In the genomic region with DNA sequence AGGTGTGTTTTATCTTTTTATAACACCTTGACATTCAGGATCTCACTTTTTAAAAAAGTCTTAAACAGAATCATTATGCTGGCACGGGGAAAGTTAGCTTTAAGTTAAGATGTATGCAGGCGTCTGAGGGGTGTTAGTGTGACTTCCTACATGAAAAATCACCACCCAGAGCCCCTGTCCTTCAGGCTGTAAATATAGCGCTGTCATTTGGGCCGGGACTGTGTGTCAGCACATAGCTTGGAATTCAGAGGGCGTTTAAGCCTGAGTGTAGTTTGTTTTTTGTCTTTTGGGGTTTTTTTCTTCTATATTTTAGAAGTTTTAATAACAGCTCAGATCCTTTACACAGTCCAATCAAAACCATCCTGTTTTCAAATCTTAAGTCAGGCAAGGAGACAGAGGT, we compare ENCODE assay signal across 18 mouse cellular contexts.
DNase-seq lines count a peak whose midpoint lies in the region; ATAC-seq and TF ChIP-seq lines count a peak whose summit lies in the region.
"Had no signal": no experiment of that assay in that cellular context is flagged by ENCODE, and none has a peak within 500 bp of the region (broad histone marks: within the 10 kb centered on the region; RNA-seq: fewer than 3 reads in every experiment).

No protein-coding gene starts in this region.

- no peak overlapping the region for H3K4me3 ChIP-seq in heart, embryonic 16.5 days (ENCODE audit: low read length)
- H3K4me3 ChIP-seq in liver, postnatal 0 days (ENCODE audit: low read depth, low read length): no peak overlapping the region
- H3K4me3 ChIP-seq in liver, embryonic 12.5 days: no peak overlapping the region
- no peak overlapping the region for H3K4me3 ChIP-seq in embryonic fibroblast, embryonic 13.5 days (ENCODE audit: insufficient read depth, low read length)
- H3K4me3 ChIP-seq: layer of hippocampus, adult 2 months; limb, embryonic 15.5 days had no signal

- H3K4me2 ChIP-seq in heart, embryonic 16.5 days (ENCODE audit: low read depth, low read length): peak overlapping the region; percentile 38
- H3K4me2 ChIP-seq in liver, postnatal 0 days (ENCODE audit: low read depth, low read length): no peak overlapping the region
- H3K4me2 ChIP-seq in liver, embryonic 12.5 days: no peak overlapping the region
- H3K4me2 ChIP-seq: limb, embryonic 15.5 days; midbrain, embryonic 11.5 days had no signal

- H3K27me3 ChIP-seq in heart, embryonic 16.5 days (ENCODE audit: control insufficient read depth, insufficient read depth, low read length): no peaks in the 10 kb centered on the region
- no peaks in the 10 kb centered on the region for H3K27me3 ChIP-seq in liver, postnatal 0 days (ENCODE audit: insufficient read depth, low read length)
- H3K27me3 ChIP-seq in liver, embryonic 12.5 days (replicated peaks): no peaks in the 10 kb centered on the region
- H3K27me3 ChIP-seq: CH12.LX; limb, embryonic 15.5 days had no signal

- no peaks in the 10 kb centered on the region for H3K9me3 ChIP-seq in heart, embryonic 16.5 days (replicated peaks; ENCODE audit: control insufficient read depth, low read length)
- no peaks in the 10 kb centered on the region for H3K9me3 ChIP-seq in liver, postnatal 0 days (ENCODE audit: low read length)
- no peaks in the 10 kb centered on the region for H3K9me3 ChIP-seq in liver, embryonic 12.5 days (replicated peaks)
- H3K9me3 ChIP-seq: limb, embryonic 15.5 days had no signal

- TF ChIP-seq CTCF in liver, postnatal 0 days (IDR thresholded peaks at IDR 0.05; ENCODE audit: low read depth): no peak
- TF ChIP-seq CTCF in embryonic fibroblast, embryonic 13.5 days (IDR thresholded peaks at IDR 0.05; ENCODE audit: borderline replicate concordance, insufficient read depth, low read length): no peak

- H3K36me3 ChIP-seq in heart, embryonic 16.5 days (ENCODE audit: control insufficient read depth, insufficient read depth): peaks cover 3% of the 10 kb centered on the region
- no peaks in the 10 kb centered on the region for H3K36me3 ChIP-seq in liver, postnatal 0 days (replicated peaks; ENCODE audit: insufficient read depth, low read length)
- no peaks in the 10 kb centered on the region for H3K36me3 ChIP-seq in liver, embryonic 12.5 days

- peaks cover 21% of the 10 kb centered on the region for H3K4me1 ChIP-seq in heart, embryonic 16.5 days (ENCODE audit: control insufficient read depth, insufficient read depth, low read length)
- no peaks in the 10 kb centered on the region for H3K4me1 ChIP-seq in liver, postnatal 0 days (ENCODE audit: insufficient read depth)
- H3K4me1 ChIP-seq in liver, embryonic 12.5 days: no peaks in the 10 kb centered on the region
- H3K4me1 ChIP-seq in embryonic fibroblast, embryonic 13.5 days (ENCODE audit: control insufficient read depth, insufficient read depth, low read length): peaks cover 9% of the 10 kb centered on the region

- TF ChIP-seq POLR2A in embryonic fibroblast, embryonic 13.5 days (IDR thresholded peaks at IDR 0.05; ENCODE audit: low read depth, low read length): no peak

- peak; percentile 76 for DNase-seq in heart, adult 11 months
- no peak for DNase-seq in heart, postnatal 25 days (ENCODE audit: low spot score)
- no peak for DNase-seq in heart, adult 9 months (ENCODE audit: low spot score in 2 of 2)
- DNase-seq in liver, postnatal 0 days: no peak
- no peak for DNase-seq in yolk sac, embryonic 10.5 days (ENCODE audit: low spot score)
- DNase-seq: cerebellum, adult 2 months; cerebellum, postnatal 36 days; gastrocnemius, postnatal 36 days; layer of hippocampus, postnatal 36 days; thymus, postnatal 25 days had no signal

- peak overlapping the region; percentile 74 for H3K27ac ChIP-seq in heart, embryonic 16.5 days (ENCODE audit: low read length)
- peak overlapping the region; percentile 40; the same call in 1 of the 2 replicates for H3K27ac ChIP-seq in liver, postnatal 0 days (ENCODE audit: low read depth)
- no peak overlapping the region for H3K27ac ChIP-seq in liver, embryonic 12.5 days
- H3K27ac ChIP-seq in embryonic fibroblast, embryonic 13.5 days (ENCODE audit: insufficient read depth, low read length): peak overlapping the region; percentile 22; the same call in 1 of the 2 replicates
- H3K27ac ChIP-seq: layer of hippocampus, adult 2 months had no signal

- WGBS in heart, embryonic 16.5 days: 18% methylated on average over 5 of the region's 5 CpGs
- 42% methylated on average over 5 of the region's 5 CpGs for whole genome bisulfite sequencing in liver, postnatal 0 days (ENCODE audit: insufficient replicate concordance)
- WGBS in liver, embryonic 12.5 days (ENCODE audit: insufficient replicate concordance): 43% methylated on average over 5 of the region's 5 CpGs

- H3K9ac ChIP-seq in heart, embryonic 16.5 days (ENCODE audit: low read length): no peak overlapping the region
- H3K9ac ChIP-seq in liver, postnatal 0 days (replicated peaks): no peak overlapping the region
- H3K9ac ChIP-seq in liver, embryonic 12.5 days: no peak overlapping the region
- H3K9ac ChIP-seq: limb, embryonic 15.5 days had no signal

- ATAC-seq in heart, embryonic 16.5 days (replicated peaks; ENCODE audit: extremely low read depth, insufficient read depth, low FRiP score): no peak
- ATAC-seq in liver, postnatal 0 days: no peak
- ATAC-seq in liver, embryonic 12.5 days: no peak
- ATAC-seq: inflammation-experienced regulatory T-cells, adult 6 months had no signal

- TF ChIP-seq EP300 in liver, postnatal 0 days (IDR thresholded peaks at IDR 0.05; ENCODE audit: low read depth): no peak

- intact Hi-C loops in heart, postnatal 25 days (cut with DNase I): loop anchor here (5.0 kb wide), 1 partner anchor 38 kb away; no protein-coding TSS in a partner anchor
